Mouse (Mus musculus) bone marrow, adult 2 months (tissue): Measurements from ENCODE around the gene Slc22a23.

Experiments used
- CTCF ChIP-seq: fragments of 200-500 bp; IDR thresholded peaks from 2 replicates; pipeline ENCODE4 v1.5.1; 2011; ENCODE audit warnings: low read length, control low read depth; ENCODE audit not compliant: control insufficient read depth, insufficient read depth
- POLR2A ChIP-seq: fragments of 200-500 bp; IDR thresholded peaks from 2 replicates; pipeline ENCODE4 v1.6.1; 2011; ENCODE audit warnings: low read depth, mild to moderate bottlenecking, control low read depth, low read length, borderline replicate concordance; ENCODE audit not compliant: control insufficient read depth

- TF ChIP-seq CTCF (no peak), POLR2A (no peak)
Measured at GRCm38 (mm10) chr13:34271665-34272064, 73.3 kb downstream of the Slc22a23 start.
